Mouse (Mus musculus): ENCODE data around the gene Rnf150. TPM values are rescaled to one million over a fixed set of nuclear protein-coding genes. Genes with fewer than 3 reads are reported as not detected.

Rnf150 gene
- polyA plus RNA-seq, 1 experiment = 0.46 TPM

GRCm38 (mm10) chr8:83041440-83041839 lies 178.3 kb downstream of the Rnf150 start:
- no peak overlapping the region for H3K4me3 ChIP-seq (ENCODE audit: low read depth, low read length)
- TF ChIP-seq EP300 (IDR thresholded peaks at IDR 0.05; ENCODE audit: insufficient read depth, low read depth, low read length) (no peak), POLR2A (IDR thresholded peaks at IDR 0.05; ENCODE audit: insufficient read depth, low read length) (no peak), CTCF (IDR thresholded peaks at IDR 0.05; ENCODE audit: low read depth, low read length) (no peak)
- no peaks in the 10 kb centered on the region for H3K9me3 ChIP-seq (replicated peaks; ENCODE audit: control insufficient read depth, insufficient read depth, low read length, poor library complexity, severe bottlenecking)
- no peaks in the 10 kb centered on the region for H3K36me3 ChIP-seq (ENCODE audit: control insufficient read depth, insufficient read depth, low read length, poor library complexity, severe bottlenecking)
- H3K27me3 ChIP-seq (ENCODE audit: control insufficient read depth, insufficient read depth, low read length, poor library complexity, severe bottlenecking) = no peaks in the 10 kb centered on the region
- H3K9ac ChIP-seq (ENCODE audit: low read depth, poor library complexity, severe bottlenecking) = no peak overlapping the region
- H3K27ac ChIP-seq (ENCODE audit: insufficient read depth, low read length) = no peak overlapping the region
- H3K4me1 ChIP-seq (ENCODE audit: control insufficient read depth, insufficient read depth, low read length) = no peaks in the 10 kb centered on the region

GRCm38 (mm10) chr8:83046912-83047311 lies 183.8 kb downstream of the Rnf150 start:
- no peaks in the 10 kb centered on the region for H3K9me3 ChIP-seq (replicated peaks; ENCODE audit: control insufficient read depth, insufficient read depth, low read length, poor library complexity, severe bottlenecking)

GRCm38 (mm10) chr8:83048527-83048926 lies 185.4 kb downstream of the Rnf150 start:
- H3K27ac ChIP-seq (ENCODE audit: insufficient read depth, low read length) = no peak overlapping the region
- H3K9me3 ChIP-seq (replicated peaks; ENCODE audit: control insufficient read depth, insufficient read depth, low read length, poor library complexity, severe bottlenecking) = no peaks in the 10 kb centered on the region
- H3K36me3 ChIP-seq (ENCODE audit: control insufficient read depth, insufficient read depth, low read length, poor library complexity, severe bottlenecking) = no peaks in the 10 kb centered on the region
- H3K9ac ChIP-seq (ENCODE audit: low read depth, poor library complexity, severe bottlenecking) = no peak overlapping the region
- TF ChIP-seq POLR2A (IDR thresholded peaks at IDR 0.05; ENCODE audit: insufficient read depth, low read length) = no peak
- TF ChIP-seq CTCF (IDR thresholded peaks at IDR 0.05; ENCODE audit: low read depth, low read length) = no peak
- TF ChIP-seq EP300 (IDR thresholded peaks at IDR 0.05; ENCODE audit: insufficient read depth, low read depth, low read length) = no peak
- no peaks in the 10 kb centered on the region for H3K4me1 ChIP-seq (ENCODE audit: control insufficient read depth, insufficient read depth, low read length)
- no peak overlapping the region for H3K4me3 ChIP-seq (ENCODE audit: low read depth, low read length)
- H3K27me3 ChIP-seq (ENCODE audit: control insufficient read depth, insufficient read depth, low read length, poor library complexity, severe bottlenecking) = no peaks in the 10 kb centered on the region

More at GRCm38 (mm10) chr8:83046912-83047311, 183.8 kb downstream of the Rnf150 start:
- Histone ChIP-seq H3K4me3 (ENCODE audit: low read depth, low read length) (no peak overlapping the region), H3K9ac (ENCODE audit: low read depth, poor library complexity, severe bottlenecking) (no peak overlapping the region), H3K27me3 (ENCODE audit: control insufficient read depth, insufficient read depth, low read length, poor library complexity, severe bottlenecking) (no peaks in the 10 kb centered on the region), H3K4me1 (ENCODE audit: control insufficient read depth, insufficient read depth, low read length) (no peaks in the 10 kb centered on the region), H3K27ac (ENCODE audit: insufficient read depth, low read length) (no peak overlapping the region), H3K36me3 (ENCODE audit: control insufficient read depth, insufficient read depth, low read length, poor library complexity, severe bottlenecking) (no peaks in the 10 kb centered on the region)
- TF ChIP-seq EP300 (IDR thresholded peaks at IDR 0.05; ENCODE audit: insufficient read depth, low read depth, low read length) (no peak), POLR2A (IDR thresholded peaks at IDR 0.05; ENCODE audit: insufficient read depth, low read length) (no peak), CTCF (IDR thresholded peaks at IDR 0.05; ENCODE audit: low read depth, low read length) (no peak)

- H3K27me3 ChIP-seq (ENCODE audit: control insufficient read depth, insufficient read depth, low read length, poor library complexity, severe bottlenecking) = no peaks in the 10 kb centered on the region
- no peak overlapping the region for H3K4me3 ChIP-seq (ENCODE audit: low read depth, low read length)
- no peak overlapping the region for H3K27ac ChIP-seq (ENCODE audit: insufficient read depth, low read length)
- H3K4me1 ChIP-seq (ENCODE audit: control insufficient read depth, insufficient read depth, low read length) = no peaks in the 10 kb centered on the region
- no peak overlapping the region for H3K9ac ChIP-seq (ENCODE audit: low read depth, poor library complexity, severe bottlenecking)
- no peaks in the 10 kb centered on the region for H3K9me3 ChIP-seq (replicated peaks; ENCODE audit: control insufficient read depth, insufficient read depth, low read length, poor library complexity, severe bottlenecking)
- H3K36me3 ChIP-seq (ENCODE audit: control insufficient read depth, insufficient read depth, low read length, poor library complexity, severe bottlenecking) = no peaks in the 10 kb centered on the region
- TF ChIP-seq POLR2A (IDR thresholded peaks at IDR 0.05; ENCODE audit: insufficient read depth, low read length) (no peak), CTCF (IDR thresholded peaks at IDR 0.05; ENCODE audit: low read depth, low read length) (no peak), EP300 (IDR thresholded peaks at IDR 0.05; ENCODE audit: insufficient read depth, low read depth, low read length) (no peak)
These were observed 186.0 kb downstream of the Rnf150 start for GRCm38 (mm10) chr8:83049171-83049601.

GRCm38 (mm10) chr8:83049616-83050015 lies 186.5 kb downstream of the Rnf150 start:
- Histone ChIP-seq H3K4me1 (ENCODE audit: control insufficient read depth, insufficient read depth, low read length) (no peaks in the 10 kb centered on the region), H3K27me3 (ENCODE audit: control insufficient read depth, insufficient read depth, low read length, poor library complexity, severe bottlenecking) (no peaks in the 10 kb centered on the region), H3K9ac (ENCODE audit: low read depth, poor library complexity, severe bottlenecking) (no peak overlapping the region), H3K4me3 (ENCODE audit: low read depth, low read length) (no peak overlapping the region), H3K9me3 (replicated peaks; ENCODE audit: control insufficient read depth, insufficient read depth, low read length, poor library complexity, severe bottlenecking) (no peaks in the 10 kb centered on the region), H3K36me3 (ENCODE audit: control insufficient read depth, insufficient read depth, low read length, poor library complexity, severe bottlenecking) (no peaks in the 10 kb centered on the region), H3K27ac (ENCODE audit: insufficient read depth, low read length) (no peak overlapping the region)
- no peak for TF ChIP-seq POLR2A (IDR thresholded peaks at IDR 0.05; ENCODE audit: insufficient read depth, low read length)
- no peak for TF ChIP-seq CTCF (IDR thresholded peaks at IDR 0.05; ENCODE audit: low read depth, low read length)
- TF ChIP-seq EP300 (IDR thresholded peaks at IDR 0.05; ENCODE audit: insufficient read depth, low read depth, low read length) = no peak

GRCm38 (mm10) chr8:83052896-83053295 lies 189.7 kb downstream of the Rnf150 start:
- no peaks in the 10 kb centered on the region for H3K9me3 ChIP-seq (replicated peaks; ENCODE audit: control insufficient read depth, insufficient read depth, low read length, poor library complexity, severe bottlenecking)
- H3K36me3 ChIP-seq (ENCODE audit: control insufficient read depth, insufficient read depth, low read length, poor library complexity, severe bottlenecking) = no peaks in the 10 kb centered on the region
- H3K27me3 ChIP-seq (ENCODE audit: control insufficient read depth, insufficient read depth, low read length, poor library complexity, severe bottlenecking) = no peaks in the 10 kb centered on the region
- TF ChIP-seq POLR2A (IDR thresholded peaks at IDR 0.05; ENCODE audit: insufficient read depth, low read length) (no peak), CTCF (IDR thresholded peaks at IDR 0.05; ENCODE audit: low read depth, low read length) (no peak), EP300 (IDR thresholded peaks at IDR 0.05; ENCODE audit: insufficient read depth, low read depth, low read length) (no peak)
- H3K27ac ChIP-seq (ENCODE audit: insufficient read depth, low read length) = no peak overlapping the region
- no peaks in the 10 kb centered on the region for H3K4me1 ChIP-seq (ENCODE audit: control insufficient read depth, insufficient read depth, low read length)
- H3K9ac ChIP-seq (ENCODE audit: low read depth, poor library complexity, severe bottlenecking) = no peak overlapping the region
- H3K4me3 ChIP-seq (ENCODE audit: low read depth, low read length) = no peak overlapping the region

All from ES-Bruce4 (cell line).